In the genomic region with DNA sequence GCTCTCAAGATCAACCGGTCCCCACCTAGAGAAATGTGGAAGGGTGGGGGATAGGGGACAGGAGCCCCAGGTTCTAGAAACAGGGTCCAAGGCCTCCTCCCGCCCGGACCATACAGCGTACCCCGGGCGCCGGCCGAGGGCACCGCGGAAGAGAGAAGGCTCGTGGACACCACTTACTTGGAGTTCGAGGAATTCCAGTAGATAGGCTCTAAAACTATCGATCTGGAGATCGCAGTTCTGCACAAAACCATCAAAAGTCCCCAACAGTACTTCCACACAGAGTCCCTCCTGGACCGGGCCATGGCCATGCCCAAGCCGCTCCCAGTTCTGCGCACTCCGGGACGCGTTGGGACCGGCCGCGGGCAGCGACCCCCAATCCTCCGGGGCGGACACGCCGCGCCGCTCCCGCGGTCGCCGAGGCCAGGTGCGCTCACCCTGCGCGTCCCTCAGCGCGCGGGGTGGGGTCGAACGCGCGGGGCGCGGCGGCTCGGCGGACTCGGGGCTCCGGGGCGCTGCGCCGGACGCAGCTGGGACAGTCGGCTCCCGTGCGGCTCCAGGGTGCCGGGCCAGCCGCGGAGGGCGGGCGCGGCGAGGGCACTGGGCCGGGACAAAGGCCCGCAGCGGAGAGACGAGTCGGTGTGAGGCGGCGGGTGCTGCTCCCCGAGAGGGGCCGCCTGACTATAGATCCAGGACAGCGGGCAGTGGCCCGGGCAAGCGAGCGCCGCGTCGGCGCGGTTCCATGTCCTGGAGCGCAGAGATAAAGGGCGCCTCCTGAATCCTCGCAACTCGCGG, we compare ENCODE assay signal across 8 mouse cellular contexts. TPM values are rescaled to one million over a fixed set of nuclear protein-coding genes. Genes with fewer than 3 reads are reported as not detected.
A peak's percentile ranks its signal among the peaks of the same experiment; 100 is the strongest.
DNase-seq lines count a peak whose midpoint lies in the region; ATAC-seq and TF ChIP-seq lines count a peak whose summit lies in the region.

No protein-coding gene starts in this region.

- H3K4me3 ChIP-seq in lung, adult 2 months (replicated peaks; ENCODE audit: extremely low read depth, low read depth, low read length) = peak overlapping the region; percentile 88
- peak overlapping the region; percentile 99 for H3K4me3 ChIP-seq in forebrain, embryonic 13.5 days
- peak overlapping the region; percentile 95 for H3K4me3 ChIP-seq in limb, embryonic 12.5 days (replicated peaks)
- H3K4me3 ChIP-seq in neural tube, embryonic 14.5 days (ENCODE audit: low read depth, low read length) = peak overlapping the region; percentile 90

- no peaks in the 10 kb centered on the region for H3K9me3 ChIP-seq in forebrain, embryonic 13.5 days (replicated peaks)
- H3K9me3 ChIP-seq in limb, embryonic 12.5 days = no peaks in the 10 kb centered on the region
- H3K9me3 ChIP-seq in neural tube, embryonic 14.5 days (ENCODE audit: control insufficient read depth, low read length) = no peaks in the 10 kb centered on the region

- peak overlapping the region; percentile 91 for H3K27ac ChIP-seq in forebrain, embryonic 13.5 days
- peak overlapping the region; percentile 88 for H3K27ac ChIP-seq in limb, embryonic 12.5 days
- peak overlapping the region; percentile 92 for H3K27ac ChIP-seq in neural tube, embryonic 14.5 days (ENCODE audit: low read depth, low read length)

- H3K27me3 ChIP-seq in forebrain, embryonic 13.5 days = no peaks in the 10 kb centered on the region
- 0 out of 2 replicates have a peak, but pooled peaks cover 3% of the 10 kb centered on the region for H3K27me3 ChIP-seq in limb, embryonic 12.5 days
- peaks cover 3% of the 10 kb centered on the region; the same call in 1 of the 2 replicates for H3K27me3 ChIP-seq in neural tube, embryonic 14.5 days (ENCODE audit: control insufficient read depth, insufficient read depth, low read length)

- H3K4me1 ChIP-seq in lung, adult 2 months (ENCODE audit: control insufficient read depth, insufficient read depth, low read length) = peaks cover 3% of the 10 kb centered on the region; the same call in 1 of the 2 replicates
- peaks cover 11% of the 10 kb centered on the region for H3K4me1 ChIP-seq in forebrain, embryonic 13.5 days
- peaks cover 25% of the 10 kb centered on the region for H3K4me1 ChIP-seq in limb, embryonic 12.5 days (replicated peaks)
- peaks cover 8% of the 10 kb centered on the region for H3K4me1 ChIP-seq in neural tube, embryonic 14.5 days (ENCODE audit: control insufficient read depth, insufficient read depth, low read length)

- 1% methylated on average over 82 of the region's 88 CpGs for WGBS in lung, adult 2 months
- WGBS in forebrain, embryonic 13.5 days = under 1% methylated on average over 77 of the region's 88 CpGs
- WGBS in limb, embryonic 12.5 days = under 1% methylated on average over 88 of the region's 88 CpGs
- WGBS in neural tube, embryonic 14.5 days = under 1% methylated on average over 86 of the region's 88 CpGs

- ATAC-seq in forebrain, embryonic 13.5 days = peak; percentile 3
- ATAC-seq in limb, embryonic 12.5 days (ENCODE audit: insufficient number of reproducible peaks, insufficient read depth, low FRiP score, low TSS enrichment, low read depth) = peak; percentile 11; the same call in 1 of the 2 replicates
- peak; percentile 49 for ATAC-seq in neural tube, embryonic 14.5 days (ENCODE audit: low read depth)
- no peak for ATAC-seq in megakaryocyte-erythroid progenitor cell, adult 5-6 weeks (replicated peaks; ENCODE audit: low FRiP score, low TSS enrichment, poor library complexity, severe bottlenecking)

- peaks cover 7% of the 10 kb centered on the region; the same call in 1 of the 2 replicates for H3K36me3 ChIP-seq in forebrain, embryonic 13.5 days (ENCODE audit: poor library complexity, severe bottlenecking)
- peaks cover 13% of the 10 kb centered on the region; the same call in 1 of the 2 replicates for H3K36me3 ChIP-seq in limb, embryonic 12.5 days
- H3K36me3 ChIP-seq in neural tube, embryonic 14.5 days (ENCODE audit: control insufficient read depth, insufficient read depth, low read length) = no peaks in the 10 kb centered on the region

- DNase-seq in lung, adult 2 months = peak; percentile 55
- no peak for DNase-seq in lung, postnatal 10 days
- DNase-seq in adrenal gland, postnatal 25 days = peak; percentile 32
- DNase-seq in embryo, embryonic 9.5 days (ENCODE audit: extremely low spot score) = no peak

- no peak for TF ChIP-seq POLR2A in lung, adult 2 months (IDR thresholded peaks at IDR 0.05; ENCODE audit: borderline replicate concordance, extremely low read depth, low read depth, low read length)

- peak overlapping the region; percentile 86 for H3K4me2 ChIP-seq in forebrain, embryonic 13.5 days
- H3K4me2 ChIP-seq in limb, embryonic 12.5 days = peak overlapping the region; percentile 88
- peak overlapping the region; percentile 66 for H3K4me2 ChIP-seq in neural tube, embryonic 14.5 days (ENCODE audit: low read depth, low read length)

- H3K9ac ChIP-seq in forebrain, embryonic 13.5 days = peak overlapping the region; percentile 99
- peak overlapping the region; percentile 95 for H3K9ac ChIP-seq in limb, embryonic 12.5 days (replicated peaks)
- peak overlapping the region; percentile 81 for H3K9ac ChIP-seq in neural tube, embryonic 14.5 days (replicated peaks; ENCODE audit: low read depth, low read length)

- TF ChIP-seq CTCF in lung, adult 2 months (IDR thresholded peaks at IDR 0.05; ENCODE audit: insufficient read depth, low read length) = no peak

RNA-seq across cellular contexts. Expression of gene Efnb2, which starts 0.5 kb away (rescaled TPM):
- 161 and 250 TPM in 2 replicates for polyA plus RNA-seq in lung, adult 2 months (2012; rRNA removed)
- total RNA-seq in adrenal gland, postnatal 25 days (2021) = 17.1 and 17.8 TPM in 2 replicates
- 41.7 and 46.8 TPM in 2 replicates for polyA plus RNA-seq in forebrain, embryonic 13.5 days (2015; fragmentation: Nextera tagmentation; extraction: Ambion mirVana)
- polyA plus RNA-seq in limb, embryonic 12.5 days (2016; fragmentation: Nextera tagmentation; extraction: Ambion mirVana) = 32.4 and 38.1 TPM in 2 replicates
- 17.7 and 27.7 TPM in 2 replicates for polyA plus RNA-seq in neural tube, embryonic 14.5 days (2014; fragmentation: Nextera tagmentation; extraction: Ambion mirVana)
- 0.42 TPM in 1 of 2 replicates, not detected in the other for total RNA-seq in megakaryocyte-erythroid progenitor cell, adult 5-6 weeks (2014; fragmentation: Nextera tagmentation)
- total RNA-seq in megakaryocyte-erythroid progenitor cell, adult 5-6 weeks (2017) = 0.09 TPM in 1 of 2 replicates, not detected in the other

RNA-seq across cellular contexts. Expression of gene Arglu1, which starts 29.8 kb away (rescaled TPM):
- polyA plus RNA-seq in lung, adult 2 months (2012; rRNA removed) = 27.3 and 50.2 TPM in 2 replicates
- 96.4 and 106 TPM in 2 replicates for total RNA-seq in adrenal gland, postnatal 25 days (2021)
- 180 and 188 TPM in 2 replicates for polyA plus RNA-seq in forebrain, embryonic 13.5 days (2015; fragmentation: Nextera tagmentation; extraction: Ambion mirVana)
- polyA plus RNA-seq in limb, embryonic 12.5 days (2016; fragmentation: Nextera tagmentation; extraction: Ambion mirVana) = 211 and 212 TPM in 2 replicates
- polyA plus RNA-seq in neural tube, embryonic 14.5 days (2014; fragmentation: Nextera tagmentation; extraction: Ambion mirVana) = 167 and 187 TPM in 2 replicates
- 98.0 and 112 TPM in 2 replicates for total RNA-seq in megakaryocyte-erythroid progenitor cell, adult 5-6 weeks (2014; fragmentation: Nextera tagmentation)
- total RNA-seq in megakaryocyte-erythroid progenitor cell, adult 5-6 weeks (2017) = 90.1 and 128 TPM in 2 replicates

Comparison
In these comparisons a context has a peak if more than half of its experiments do, and no peak if none do; other contexts are left out.
1. DNase-seq: peak in lung, adult 2 months (single experiment) and adrenal gland, postnatal 25 days (single experiment); none in lung, postnatal 10 days (single experiment) and embryo, embryonic 9.5 days (single experiment).
2. Peak in every context shown above with its lines, with median percentiles within 50 percentile points of each other: H3K4me3 ChIP-seq, H3K27ac ChIP-seq, H3K4me2 ChIP-seq and H3K9ac ChIP-seq.